Mouse (Mus musculus) liver, adult (tissue): ENCODE results near the gene Tbxa2r.

Experiments used
- GATA4 ChIP-seq: IDR thresholded peaks from 2 replicates; pipeline ENCODE4 v1.6.1; 2014; ENCODE audit warnings: mild to moderate bottlenecking, low read length; ENCODE audit not compliant: insufficient replicate concordance

Tbxa2r gene

DNA sequence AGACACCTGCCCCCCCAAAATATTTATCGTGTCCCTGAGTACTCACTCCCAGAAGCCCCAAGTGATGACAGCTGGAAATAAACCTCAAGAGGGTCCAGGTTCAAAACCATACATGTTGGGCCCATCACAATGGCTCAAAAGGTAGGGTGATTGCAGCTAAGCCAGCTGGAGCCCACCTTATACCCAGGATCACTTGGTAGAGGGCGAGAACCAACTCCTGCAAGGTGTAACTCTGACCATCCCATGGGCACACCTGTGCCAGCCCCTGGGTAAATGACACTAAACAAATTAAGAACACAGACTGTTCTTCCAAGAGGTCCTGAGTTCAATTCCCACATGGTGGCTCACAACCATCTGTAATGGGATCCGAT is 50.6 kb downstream of the Tbxa2r start:
- TF ChIP-seq GATA4 = no peak

DNA sequence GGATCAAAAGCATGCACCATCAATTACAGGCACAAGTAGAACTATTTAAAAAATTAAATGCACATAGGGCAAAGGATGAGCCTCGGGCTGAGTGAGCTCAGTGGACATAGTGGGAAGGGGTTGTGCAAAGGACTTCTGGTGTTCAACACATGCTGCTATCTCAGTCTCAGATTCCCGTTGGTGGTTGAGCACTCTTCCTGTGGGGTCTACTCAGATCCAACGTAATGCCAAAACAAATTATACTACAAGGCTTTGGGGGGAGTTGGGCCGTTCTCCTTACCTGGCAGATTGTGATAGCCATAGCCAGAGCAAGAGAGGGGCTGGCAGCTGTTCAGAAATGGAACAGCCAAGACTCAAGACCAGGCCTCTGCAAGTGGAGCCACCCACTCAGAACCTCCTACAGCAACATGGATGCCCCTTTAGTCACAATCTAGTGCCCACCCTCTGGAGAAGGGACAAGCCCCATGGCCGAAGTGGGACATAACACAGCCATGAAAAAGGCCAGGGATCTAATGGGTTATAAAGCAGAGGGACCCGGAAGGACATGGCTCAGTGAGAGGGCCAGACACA is 51.4 kb downstream of the Tbxa2r start:
- TF ChIP-seq GATA4 = no peak

DNA sequence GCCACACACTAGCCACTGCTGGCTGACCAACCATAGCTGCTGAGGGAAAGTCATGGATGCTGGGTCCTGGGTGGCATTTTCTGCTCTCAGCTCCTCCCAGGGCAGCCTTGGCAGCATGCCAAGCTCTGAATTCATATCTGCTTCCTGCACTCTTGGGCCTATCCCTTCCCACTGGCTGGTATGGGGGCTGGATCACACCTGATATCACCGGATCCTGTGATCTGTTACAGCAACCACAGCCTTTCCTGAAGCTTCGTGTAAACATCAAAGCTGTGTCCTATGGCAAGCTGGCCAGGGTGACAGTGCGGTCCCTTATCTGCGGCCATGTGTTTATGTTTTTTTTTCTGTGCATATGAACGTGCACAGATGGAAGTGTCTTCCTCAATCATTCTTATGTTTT is 53.5 kb downstream of the Tbxa2r start:
- no peak for TF ChIP-seq GATA4

DNA sequence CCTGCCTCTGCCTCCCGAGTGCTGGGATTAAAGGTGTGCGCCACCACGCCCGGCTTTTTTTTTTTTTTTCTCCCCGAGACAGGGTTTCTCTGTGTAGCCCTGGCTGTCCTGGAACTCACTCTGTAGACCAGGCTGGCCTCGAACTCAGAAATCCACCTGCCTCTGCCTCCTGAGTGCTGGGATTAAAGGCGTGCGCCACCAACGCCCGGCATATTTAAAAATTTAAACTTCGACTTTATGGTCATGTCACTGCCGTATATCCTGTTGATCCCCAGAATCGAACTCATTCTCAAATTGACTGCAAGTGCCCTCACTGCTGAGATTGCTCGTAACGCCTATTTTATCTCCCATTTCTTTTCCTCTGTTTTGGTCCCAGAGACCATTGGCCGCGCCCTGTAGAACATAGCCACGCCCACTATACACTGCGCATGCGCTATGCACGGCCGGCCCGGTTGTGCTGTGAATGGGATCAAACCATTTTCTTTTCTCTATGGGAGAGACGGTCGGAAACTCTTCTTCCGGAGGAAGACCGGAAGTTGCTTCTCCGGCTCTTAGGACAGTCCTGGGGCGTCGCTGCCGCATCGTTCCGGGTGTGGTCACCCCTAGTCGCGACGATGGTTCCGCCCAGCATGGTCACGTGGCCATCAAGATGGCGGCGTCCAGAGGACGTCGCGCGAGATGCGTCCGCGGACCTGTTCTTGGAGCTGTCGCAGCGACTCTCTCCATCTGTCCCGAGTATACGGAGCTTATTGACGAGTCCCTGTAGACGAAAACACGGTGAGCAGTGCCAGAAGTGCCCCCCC is 55.5 kb downstream of the Tbxa2r start, which contains the start of the genes Dohh and Gm48551:
Dohh (plus strand) TSS at position 627 of the 803 bp plus-strand sequence.
Gm48551 (plus strand) TSS at position 665 of the 803 bp plus-strand sequence.
- no peak for TF ChIP-seq GATA4

DNA sequence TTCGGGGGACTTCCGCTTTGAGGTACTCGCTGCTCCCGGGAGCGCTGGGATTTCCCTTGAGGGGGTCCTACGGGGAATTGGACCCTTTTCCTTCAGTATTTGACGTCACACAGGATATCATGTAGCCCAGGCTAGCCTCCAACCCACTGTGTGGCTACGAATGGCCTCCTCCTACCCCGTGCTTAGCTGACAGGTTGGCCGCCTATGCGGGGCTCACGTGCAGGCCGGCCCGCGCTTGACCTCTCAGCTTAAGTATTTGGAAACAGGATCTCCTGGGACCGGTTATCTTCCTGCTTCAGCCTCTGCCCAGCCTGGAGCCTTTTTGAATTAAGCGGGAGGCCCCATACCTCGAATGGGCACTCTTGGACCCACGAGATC is 56.1 kb downstream of the Tbxa2r start:
- no peak for TF ChIP-seq GATA4
